In genomic region chr12:83848595-83849231, GRCm38 (mm10) we compare ENCODE assay signal across 16 mouse cellular contexts.
DNase-seq lines count a peak whose midpoint lies in the region; ATAC-seq lines count a peak whose summit lies in the region.
"Had no signal": no experiment of that assay in that cellular context is flagged by ENCODE, and none has a peak within 500 bp of the region (broad histone marks: within the 10 kb centered on the region; RNA-seq: fewer than 3 reads in every experiment).

No protein-coding gene starts in this region.

- H3K27ac ChIP-seq in embryonic facial prominence, embryonic 14.5 days (replicated peaks; ENCODE audit: low read depth, low read length) = no peak overlapping the region
- H3K27ac ChIP-seq in embryonic facial prominence, embryonic 10.5 days (replicated peaks) = no peak overlapping the region
- peak overlapping the region; percentile 33; the same call in 1 of the 2 replicates for H3K27ac ChIP-seq in intestine, embryonic 16.5 days (ENCODE audit: low read length)
- H3K27ac ChIP-seq: heart, embryonic 13.5 days; limb, embryonic 12.5 days; neural tube, embryonic 15.5 days had no signal

- no peaks in the 10 kb centered on the region for H3K4me1 ChIP-seq in embryonic facial prominence, embryonic 14.5 days (ENCODE audit: control insufficient read depth, insufficient read depth, low read length)
- no peaks in the 10 kb centered on the region for H3K4me1 ChIP-seq in embryonic facial prominence, embryonic 10.5 days
- H3K4me1 ChIP-seq in intestine, embryonic 16.5 days (ENCODE audit: control insufficient read depth, insufficient read depth, low read length) = peaks cover 4% of the 10 kb centered on the region; the same call in 1 of the 2 replicates
- H3K4me1 ChIP-seq: limb, embryonic 12.5 days had no signal

- H3K9me3 ChIP-seq in embryonic facial prominence, embryonic 14.5 days (ENCODE audit: control insufficient read depth, low read length) = no peaks in the 10 kb centered on the region
- no peaks in the 10 kb centered on the region for H3K9me3 ChIP-seq in embryonic facial prominence, embryonic 10.5 days
- H3K9me3 ChIP-seq in intestine, embryonic 16.5 days (ENCODE audit: control insufficient read depth, low read length) = no peaks in the 10 kb centered on the region
- H3K9me3 ChIP-seq: heart, embryonic 13.5 days; limb, embryonic 12.5 days; neural tube, embryonic 15.5 days had no signal

- peak; percentile 57; the same call in 1 of the 2 replicates for ATAC-seq in embryonic facial prominence, embryonic 14.5 days (ENCODE audit: low read depth)
- ATAC-seq in intestine, embryonic 16.5 days = peak; percentile 78
- ATAC-seq: forebrain, embryonic 14.5 days had no signal

- no peak overlapping the region for H3K9ac ChIP-seq in embryonic facial prominence, embryonic 14.5 days (ENCODE audit: low read depth, low read length)
- H3K9ac ChIP-seq in intestine, embryonic 16.5 days (ENCODE audit: low read depth, low read length) = no peak overlapping the region
- H3K9ac ChIP-seq: heart, embryonic 13.5 days; limb, embryonic 12.5 days; neural tube, embryonic 15.5 days had no signal

- H3K27me3 ChIP-seq in embryonic facial prominence, embryonic 14.5 days (replicated peaks; ENCODE audit: control insufficient read depth, insufficient read depth, low read length) = no peaks in the 10 kb centered on the region
- H3K27me3 ChIP-seq in embryonic facial prominence, embryonic 10.5 days (replicated peaks; ENCODE audit: low read depth, poor library complexity, severe bottlenecking) = no peaks in the 10 kb centered on the region
- H3K27me3 ChIP-seq in intestine, embryonic 16.5 days (replicated peaks; ENCODE audit: control insufficient read depth, insufficient read depth, low read length) = no peaks in the 10 kb centered on the region
- H3K27me3 ChIP-seq: heart, embryonic 13.5 days; limb, embryonic 12.5 days; neural tube, embryonic 15.5 days had no signal

- WGBS in embryonic facial prominence, embryonic 14.5 days = 97% methylated on average over 1 of the region's 1 CpGs
- 98% methylated on average over 1 of the region's 1 CpGs for WGBS in embryonic facial prominence, embryonic 10.5 days
- 91% methylated on average over 1 of the region's 1 CpGs for WGBS in intestine, embryonic 16.5 days

- no peak overlapping the region for H3K4me2 ChIP-seq in embryonic facial prominence, embryonic 14.5 days (ENCODE audit: low read depth, low read length)
- no peak overlapping the region for H3K4me2 ChIP-seq in intestine, embryonic 16.5 days (ENCODE audit: low read depth, low read length)
- H3K4me2 ChIP-seq: heart, embryonic 13.5 days; limb, embryonic 12.5 days; neural tube, embryonic 15.5 days had no signal

- H3K36me3 ChIP-seq in embryonic facial prominence, embryonic 14.5 days (ENCODE audit: control insufficient read depth, insufficient read depth, low read length) = no peaks in the 10 kb centered on the region
- H3K36me3 ChIP-seq in embryonic facial prominence, embryonic 10.5 days (replicated peaks) = 0 out of 2 replicates have a peak, but pooled peaks cover 3% of the 10 kb centered on the region
- H3K36me3 ChIP-seq in intestine, embryonic 16.5 days (ENCODE audit: control insufficient read depth, insufficient read depth, low read length) = no peaks in the 10 kb centered on the region
- H3K36me3 ChIP-seq: neural tube, embryonic 15.5 days had no signal

- no peak overlapping the region for H3K4me3 ChIP-seq in embryonic facial prominence, embryonic 14.5 days (ENCODE audit: low read depth, low read length)
- H3K4me3 ChIP-seq in embryonic facial prominence, embryonic 10.5 days = no peak overlapping the region
- H3K4me3 ChIP-seq in intestine, embryonic 16.5 days (ENCODE audit: low read length) = no peak overlapping the region
- H3K4me3 ChIP-seq: heart, embryonic 13.5 days; limb, embryonic 12.5 days; neural tube, embryonic 15.5 days had no signal

- DNase-seq in embryonic facial prominence, embryonic 14.5 days (ENCODE audit: low spot score) = peak; percentile 67
- DNase-seq in embryonic facial prominence, embryonic 10.5 days (ENCODE audit: low spot score) = no peak
- peak; percentile 32 for DNase-seq in lung, postnatal 25 days (ENCODE audit: low spot score)
- DNase-seq in lung, postnatal 4 days = no peak
- DNase-seq in skeletal muscle tissue, adult 2 months (ENCODE audit: low read depth, low spot score) = peak; percentile 60
- DNase-seq in kidney, postnatal 25 days = no peak
- no peak for DNase-seq in thymus, postnatal 4 days
- DNase-seq: adrenal gland, adult 8-10 months; cerebellum, postnatal 36 days; kidney, postnatal 10 days; right cerebral cortex, postnatal 25 days had no signal

Comparison
In these comparisons a context has a peak if more than half of its experiments do, and no peak if none do; other contexts are left out.
1. DNase-seq: peak in embryonic facial prominence, embryonic 14.5 days (single experiment), lung, postnatal 25 days (single experiment) and skeletal muscle tissue, adult 2 months (single experiment); none in embryonic facial prominence, embryonic 10.5 days (single experiment), lung, postnatal 4 days (0 of 2), kidney, postnatal 25 days (0 of 2) and thymus, postnatal 4 days (single experiment).